Mouse (Mus musculus): ENCODE measurements at regions not wholly inside any gene's neighbourhood (a gene's known extent, or its start where the extent isn't known, plus 50 kb on each side); places are given as distances from the start of the nearest gene placed in this dataset.

GRCm38 (mm10) chr9:73331066-73331465 is 217.8 kb downstream of the Rsl24d1 start:
- DNase-seq: no peak

- no peak for DNase-seq
Observed at GRCm38 (mm10) chr9:73336039-73336438, 222.8 kb downstream of the Rsl24d1 start.

GRCm38 (mm10) chr9:73337045-73337740 is 224.0 kb downstream of the Rsl24d1 start:
- peak; percentile 35 to 67 for DNase-seq

GRCm38 (mm10) chr9:73355876-73356275 is 242.7 kb downstream of the Rsl24d1 start:
- DNase-seq: no peak

- no peak for DNase-seq
Observed at GRCm38 (mm10) chr9:73358968-73359367, 245.7 kb downstream of the Rsl24d1 start.

- DNase-seq: no peak
Observed at GRCm38 (mm10) chr9:73380768-73381167, 267.5 kb downstream of the Rsl24d1 start.

GRCm38 (mm10) chr9:73392036-73392435 is 278.8 kb downstream of the Rsl24d1 start:
- DNase-seq: no peak

- DNase-seq: no peak
Observed at GRCm38 (mm10) chr9:73413367-73413930, 300.2 kb downstream of the Rsl24d1 start.

GRCm38 (mm10) chr9:73416084-73416777 is 303.0 kb downstream of the Rsl24d1 start:
- no peak for DNase-seq
